Mouse (Mus musculus) forebrain, embryonic 15.5 days (tissue): ENCODE measurements at regions not wholly inside any gene's neighbourhood (a gene's known extent, or its start where the extent isn't known, plus 50 kb on each side); places are given as distances from the start of the nearest gene placed in this dataset.

Source experiments
- ATAC-seq: fragments of 200-750 bp; cut with Nextera tagmentation; replicated peaks from 2 replicates; pipeline ENCODE4 v1.8.0; 2017; ENCODE audit warnings: mild to moderate bottlenecking, moderate TSS enrichment, moderate library complexity
- H3K27ac ChIP-seq: fragments of 300-500 bp; sonication (generic); replicated peaks from 2 replicates; pipeline ENCODE4 v1.5.1; 2015; ENCODE audit warnings: mild to moderate bottlenecking, inconsistent platforms
- H3K27me3 ChIP-seq: fragments of 300-500 bp; sonication (generic); 2 replicates; pipeline ENCODE4 v1.6.1; 2015; ENCODE audit warnings: inconsistent platforms
- H3K36me3 ChIP-seq: fragments of 300-500 bp; sonication (generic); 2 replicates; pipeline ENCODE4 v1.6.1; 2015; ENCODE audit warnings: mild to moderate bottlenecking, inconsistent platforms
- H3K4me1 ChIP-seq: fragments of 300-500 bp; sonication (generic); 2 replicates; pipeline ENCODE4 v1.6.1; 2015; ENCODE audit warnings: inconsistent platforms
- H3K4me2 ChIP-seq: fragments of 300-500 bp; sonication (generic); replicated peaks from 2 replicates; pipeline ENCODE4 v1.6.1; 2015; ENCODE audit warnings: mild to moderate bottlenecking, inconsistent platforms
- H3K4me3 ChIP-seq: fragments of 300-500 bp; sonication (generic); 2 replicates; pipeline ENCODE4 v1.5.1; 2015; ENCODE audit warnings: mild to moderate bottlenecking, inconsistent platforms
- H3K9ac ChIP-seq: fragments of 300-500 bp; sonication (generic); replicated peaks from 2 replicates; pipeline ENCODE4 v1.6.1; 2015; ENCODE audit warnings: mild to moderate bottlenecking, inconsistent platforms
- H3K9me3 ChIP-seq: fragments of 300-500 bp; sonication (generic); 2 replicates; pipeline ENCODE4 v1.6.1; 2016; ENCODE audit warnings: inconsistent platforms
- WGBS: fragments of 180-500 bp; shearing (Covaris S2); methylation state at CpG from one replicate; pipeline ENCODE4 v1.1.7; 2015; ENCODE audit warnings: mixed read lengths; 5-methylcytosine and 5-hydroxymethylcytosine counted together

DNA sequence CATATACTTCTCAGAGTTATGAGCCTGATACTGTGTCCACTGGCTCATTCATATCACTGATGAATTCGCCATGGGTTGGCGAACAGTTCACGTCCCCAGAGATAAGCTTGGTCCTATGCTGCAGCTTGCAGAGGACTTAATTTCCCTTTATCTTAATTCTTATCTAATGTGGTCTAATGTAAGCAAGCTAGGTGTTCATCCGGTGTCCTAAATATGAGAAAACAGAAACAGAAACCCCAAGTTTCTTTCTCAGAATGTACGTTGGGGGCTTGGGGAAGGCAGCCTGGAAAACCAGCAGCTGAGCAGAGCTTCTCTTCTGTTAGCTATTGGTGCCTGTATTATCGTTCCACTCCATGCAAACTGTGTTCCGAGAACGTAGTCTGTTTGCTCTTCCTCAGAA lies 170.1 kb downstream of the 1700064H15Rik start:
- H3K36me3 ChIP-seq = no peaks in the 10 kb centered on the region
- H3K9ac ChIP-seq = no peak overlapping the region
- H3K4me2 ChIP-seq = no peak overlapping the region
- H3K4me1 ChIP-seq = no peaks in the 10 kb centered on the region
- ATAC-seq = no peak
- H3K4me3 ChIP-seq = no peak overlapping the region
- WGBS = 97% methylated on average over 8 of the region's 8 CpGs
- no peak overlapping the region for H3K27ac ChIP-seq
- H3K9me3 ChIP-seq = no peaks in the 10 kb centered on the region
- H3K27me3 ChIP-seq = no peaks in the 10 kb centered on the region

DNA sequence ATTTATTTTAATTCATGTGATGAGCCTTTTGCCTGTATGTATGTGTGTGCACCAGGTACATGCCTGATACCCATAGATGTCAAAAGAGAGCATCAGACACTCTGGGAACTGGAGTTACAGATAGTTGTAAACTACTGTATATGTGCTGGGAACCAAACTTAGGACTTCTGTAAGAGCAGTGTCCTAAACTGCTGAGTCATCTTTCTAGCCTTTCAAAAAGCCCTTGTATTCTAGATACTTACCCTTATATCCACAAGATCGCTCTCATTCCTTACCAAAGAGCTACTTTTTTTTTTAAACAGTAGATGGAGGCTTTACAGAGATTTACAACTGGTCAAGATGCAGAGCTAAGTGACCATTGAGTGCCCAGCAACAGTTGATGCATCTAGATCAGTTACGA lies 171.0 kb downstream of the 1700064H15Rik start:
- Histone ChIP-seq H3K9ac (no peak overlapping the region), H3K4me2 (no peak overlapping the region), H3K4me3 (no peak overlapping the region), H3K4me1 (no peaks in the 10 kb centered on the region), H3K9me3 (no peaks in the 10 kb centered on the region), H3K27me3 (no peaks in the 10 kb centered on the region), H3K36me3 (no peaks in the 10 kb centered on the region), H3K27ac (no peak overlapping the region)
- 91% methylated on average over 2 of the region's 2 CpGs for WGBS
- ATAC-seq = no peak

DNA sequence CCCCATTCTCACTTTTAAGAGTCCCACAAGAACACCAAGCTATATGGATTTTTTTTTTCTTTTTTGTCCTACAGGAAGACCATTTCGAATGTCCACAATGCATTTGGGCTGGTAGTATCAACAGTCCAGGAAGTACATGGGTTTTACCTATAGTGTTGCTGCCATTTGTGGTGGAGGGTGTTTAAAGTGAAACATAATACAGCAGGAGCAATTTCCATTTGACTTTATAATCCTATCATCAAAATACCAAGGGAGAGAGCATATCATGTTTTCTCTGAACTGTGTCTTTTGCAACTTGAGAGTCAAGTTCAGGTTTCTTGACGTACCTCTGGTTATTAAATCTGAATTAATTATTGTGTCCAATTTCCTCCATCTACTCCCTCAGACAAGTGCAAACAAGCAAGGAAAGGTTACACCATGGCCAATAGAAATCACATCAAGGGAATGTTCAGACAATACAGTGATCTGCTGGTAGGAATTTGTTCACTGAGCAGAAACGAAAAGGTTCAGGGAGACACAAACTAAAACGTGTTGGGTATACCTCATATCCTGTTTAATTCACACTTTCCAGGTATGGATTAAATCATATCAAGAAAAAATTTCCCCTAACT lies 172.5 kb downstream of the 1700064H15Rik start:
- H3K4me2 ChIP-seq = no peak overlapping the region
- 85% methylated on average over 4 of the region's 4 CpGs for WGBS
- no peaks in the 10 kb centered on the region for H3K27me3 ChIP-seq

DNA sequence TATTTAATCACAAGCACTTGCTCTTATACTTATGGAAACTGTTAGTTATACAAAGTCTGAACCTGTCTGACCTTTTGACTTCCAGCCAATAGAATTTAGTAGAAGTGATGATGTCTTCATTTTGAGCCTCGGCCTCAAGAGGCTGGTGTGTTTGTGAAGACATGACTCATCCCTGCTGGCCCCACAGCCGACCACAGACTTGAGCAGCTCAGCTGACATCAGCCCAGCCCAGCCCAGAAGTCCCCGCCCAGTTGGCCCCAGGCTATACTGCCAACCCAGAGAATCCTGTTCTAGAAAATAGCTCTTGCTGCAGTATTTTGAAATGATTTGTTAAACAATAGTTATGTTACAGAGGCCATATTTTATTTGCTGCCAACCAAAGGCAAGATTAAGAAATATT lies 177.5 kb downstream of the 1700064H15Rik start:
- H3K9me3 ChIP-seq = no peaks in the 10 kb centered on the region
- no peak for ATAC-seq
- no peaks in the 10 kb centered on the region for H3K4me1 ChIP-seq
- H3K9ac ChIP-seq = no peak overlapping the region
- H3K27ac ChIP-seq = no peak overlapping the region
- 46% methylated on average over 3 of the region's 3 CpGs for WGBS
- no peaks in the 10 kb centered on the region for H3K36me3 ChIP-seq
- no peak overlapping the region for H3K4me3 ChIP-seq
- no peak overlapping the region for H3K4me2 ChIP-seq
- no peaks in the 10 kb centered on the region for H3K27me3 ChIP-seq

More for the DNA sequence above, 172.5 kb downstream of the 1700064H15Rik start:
- H3K27ac ChIP-seq = no peak overlapping the region
- no peaks in the 10 kb centered on the region for H3K4me1 ChIP-seq
- H3K9ac ChIP-seq = no peak overlapping the region
- no peak overlapping the region for H3K4me3 ChIP-seq
- no peaks in the 10 kb centered on the region for H3K36me3 ChIP-seq
- no peaks in the 10 kb centered on the region for H3K9me3 ChIP-seq
- no peak for ATAC-seq

DNA sequence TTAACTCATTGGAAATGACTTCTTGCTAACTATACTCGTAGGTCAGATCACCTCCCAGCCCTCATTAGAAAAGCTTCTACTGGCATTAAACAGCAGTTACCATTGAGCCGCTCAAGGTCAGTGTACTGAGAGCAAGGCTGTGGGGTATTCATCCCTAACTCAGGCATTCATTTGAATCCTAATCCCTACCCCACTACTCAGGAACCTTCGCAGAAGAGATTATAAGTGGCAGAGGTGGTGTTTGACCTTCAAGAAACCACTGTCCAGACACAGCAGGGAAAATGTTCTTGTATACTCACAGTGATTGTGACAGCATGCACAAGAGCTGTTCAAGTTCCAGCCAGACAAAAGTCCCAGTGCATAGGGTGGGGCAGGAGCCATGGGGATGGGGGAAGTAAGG lies 179.5 kb downstream of the 1700064H15Rik start:
- H3K27me3 ChIP-seq = no peaks in the 10 kb centered on the region
- ATAC-seq = no peak
- no peaks in the 10 kb centered on the region for H3K36me3 ChIP-seq
- H3K4me3 ChIP-seq = no peak overlapping the region
- 70% methylated on average over 3 of the region's 3 CpGs for WGBS
- no peaks in the 10 kb centered on the region for H3K4me1 ChIP-seq
- no peak overlapping the region for H3K27ac ChIP-seq
- H3K4me2 ChIP-seq = no peak overlapping the region
- no peaks in the 10 kb centered on the region for H3K9me3 ChIP-seq
- H3K9ac ChIP-seq = no peak overlapping the region

DNA sequence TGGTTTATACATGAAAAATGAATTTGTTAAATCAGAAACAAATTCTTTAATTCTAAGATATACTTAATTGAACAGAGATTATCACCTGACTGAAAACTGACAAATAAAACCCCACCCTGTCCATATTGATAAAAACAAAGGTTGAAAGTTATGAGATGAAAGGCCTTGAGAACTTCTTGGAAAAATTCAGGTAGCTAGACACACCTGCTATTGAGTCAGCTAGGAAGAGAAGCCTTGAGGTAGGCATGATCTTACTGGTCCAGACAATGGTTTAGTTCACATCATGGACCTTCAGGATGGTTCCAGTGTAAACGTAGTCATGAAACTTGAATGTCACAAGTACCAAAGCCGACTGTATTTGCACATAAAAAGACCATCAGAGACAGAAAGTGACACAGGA lies 180.3 kb downstream of the 1700064H15Rik start:
- Histone ChIP-seq H3K27me3 (no peaks in the 10 kb centered on the region), H3K4me2 (no peak overlapping the region), H3K9me3 (no peaks in the 10 kb centered on the region), H3K4me3 (no peak overlapping the region), H3K36me3 (no peaks in the 10 kb centered on the region), H3K4me1 (no peaks in the 10 kb centered on the region), H3K9ac (no peak overlapping the region), H3K27ac (no peak overlapping the region)
- 78% methylated on average over 2 of the region's 2 CpGs for WGBS
- ATAC-seq = no peak

DNA sequence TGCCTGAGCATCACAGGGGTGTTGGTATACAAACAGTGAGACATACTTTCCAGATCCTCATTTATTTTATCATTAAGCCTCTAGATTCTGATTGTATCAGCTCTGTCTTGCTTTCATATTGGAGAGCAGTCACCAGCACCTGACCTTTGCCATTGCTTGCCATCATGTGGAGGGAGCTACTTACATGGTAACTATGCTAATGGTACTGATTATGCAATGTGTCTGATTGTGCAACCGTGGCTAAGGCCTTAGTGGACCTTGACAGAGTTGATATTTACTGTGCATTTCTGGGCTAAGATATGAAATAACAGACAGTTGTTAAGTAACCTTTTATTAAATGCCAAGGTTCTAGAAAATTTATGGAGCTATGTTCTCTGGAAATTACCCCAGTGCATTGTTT lies 180.7 kb downstream of the 1700064H15Rik start:
- Histone ChIP-seq H3K27me3 (no peaks in the 10 kb centered on the region), H3K4me1 (no peaks in the 10 kb centered on the region), H3K4me3 (no peak overlapping the region), H3K27ac (no peak overlapping the region), H3K36me3 (no peaks in the 10 kb centered on the region), H3K4me2 (no peak overlapping the region), H3K9me3 (no peaks in the 10 kb centered on the region), H3K9ac (no peak overlapping the region)
- ATAC-seq = no peak
- WGBS = 87% methylated on average over 1 of the region's 1 CpGs

DNA sequence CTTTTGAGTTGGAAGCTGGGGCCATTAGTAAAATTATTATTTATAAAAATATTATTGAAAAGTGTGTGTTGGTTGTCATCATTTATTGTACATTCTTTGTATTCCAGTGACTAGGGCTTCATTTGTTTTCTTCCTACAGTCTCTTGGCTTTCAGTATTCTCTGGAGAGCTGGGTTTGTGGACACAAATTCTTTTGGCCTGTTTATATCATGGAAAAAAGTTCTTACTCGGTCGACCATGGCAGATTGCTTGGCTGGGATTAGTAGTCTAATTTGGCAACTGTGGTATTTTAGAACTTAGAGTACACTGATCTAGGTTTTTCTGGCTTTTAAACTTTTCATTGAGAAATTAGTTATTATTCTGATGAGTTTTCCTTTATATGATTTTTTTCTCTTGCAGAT lies 183.6 kb downstream of the 1700064H15Rik start:
- Histone ChIP-seq H3K9me3 (no peaks in the 10 kb centered on the region), H3K4me1 (no peaks in the 10 kb centered on the region), H3K9ac (no peak overlapping the region), H3K27ac (no peak overlapping the region), H3K27me3 (no peaks in the 10 kb centered on the region), H3K4me2 (no peak overlapping the region), H3K36me3 (no peaks in the 10 kb centered on the region), H3K4me3 (no peak overlapping the region)
- no peak for ATAC-seq
- 54% methylated on average over 2 of the region's 2 CpGs for WGBS

DNA sequence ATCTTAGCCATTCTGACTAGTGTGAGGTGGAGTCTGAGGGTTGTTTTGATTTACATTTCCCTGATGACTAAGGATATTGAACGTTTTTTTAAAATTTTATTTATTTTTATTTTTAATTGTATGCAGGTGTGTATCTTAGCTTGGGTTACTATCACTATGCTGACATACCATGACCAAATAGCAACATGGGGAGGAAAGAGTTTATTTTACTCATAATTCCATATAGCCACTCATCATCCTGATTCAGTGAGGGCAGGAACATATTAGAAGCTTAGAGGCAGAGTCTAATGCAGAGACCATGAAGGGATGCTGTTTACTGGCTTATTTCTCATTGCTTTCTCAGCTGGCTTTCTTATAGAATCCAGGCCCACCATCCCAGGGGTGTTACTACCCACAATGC lies 186.7 kb downstream of the 1700064H15Rik start:
- no peak for ATAC-seq
- WGBS = 73% methylated on average over 1 of the region's 1 CpGs
- H3K27ac ChIP-seq = no peak overlapping the region
- no peak overlapping the region for H3K9ac ChIP-seq
- no peak overlapping the region for H3K4me2 ChIP-seq
- H3K9me3 ChIP-seq = no peaks in the 10 kb centered on the region
- H3K27me3 ChIP-seq = no peaks in the 10 kb centered on the region
- no peaks in the 10 kb centered on the region for H3K36me3 ChIP-seq
- no peak overlapping the region for H3K4me3 ChIP-seq
- H3K4me1 ChIP-seq = no peaks in the 10 kb centered on the region

DNA sequence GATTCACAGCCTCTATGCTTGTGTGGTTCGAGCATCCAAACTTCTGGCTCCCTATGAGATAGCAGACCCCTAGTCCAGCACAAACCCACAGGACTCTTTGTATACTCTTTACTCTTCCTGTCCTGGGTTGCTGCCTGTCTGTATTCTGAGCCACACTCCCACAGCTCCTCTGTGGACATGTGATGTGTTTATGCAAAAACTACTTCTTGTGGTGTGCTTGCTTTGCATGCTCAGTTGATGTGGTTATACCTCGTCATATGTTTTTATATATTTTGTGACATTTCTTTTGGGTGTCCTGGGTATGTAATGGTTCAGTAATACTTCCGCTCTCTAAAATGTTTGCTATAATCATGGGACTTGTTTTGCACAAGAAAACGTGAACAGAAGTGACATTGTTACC lies 198.3 kb downstream of the 1700064H15Rik start:
- 86% methylated on average over 4 of the region's 4 CpGs for WGBS
- Histone ChIP-seq H3K9ac (no peak overlapping the region), H3K9me3 (no peaks in the 10 kb centered on the region), H3K4me3 (no peak overlapping the region), H3K4me1 (no peaks in the 10 kb centered on the region), H3K36me3 (no peaks in the 10 kb centered on the region), H3K4me2 (no peak overlapping the region), H3K27ac (no peak overlapping the region), H3K27me3 (no peaks in the 10 kb centered on the region)
- no peak for ATAC-seq

DNA sequence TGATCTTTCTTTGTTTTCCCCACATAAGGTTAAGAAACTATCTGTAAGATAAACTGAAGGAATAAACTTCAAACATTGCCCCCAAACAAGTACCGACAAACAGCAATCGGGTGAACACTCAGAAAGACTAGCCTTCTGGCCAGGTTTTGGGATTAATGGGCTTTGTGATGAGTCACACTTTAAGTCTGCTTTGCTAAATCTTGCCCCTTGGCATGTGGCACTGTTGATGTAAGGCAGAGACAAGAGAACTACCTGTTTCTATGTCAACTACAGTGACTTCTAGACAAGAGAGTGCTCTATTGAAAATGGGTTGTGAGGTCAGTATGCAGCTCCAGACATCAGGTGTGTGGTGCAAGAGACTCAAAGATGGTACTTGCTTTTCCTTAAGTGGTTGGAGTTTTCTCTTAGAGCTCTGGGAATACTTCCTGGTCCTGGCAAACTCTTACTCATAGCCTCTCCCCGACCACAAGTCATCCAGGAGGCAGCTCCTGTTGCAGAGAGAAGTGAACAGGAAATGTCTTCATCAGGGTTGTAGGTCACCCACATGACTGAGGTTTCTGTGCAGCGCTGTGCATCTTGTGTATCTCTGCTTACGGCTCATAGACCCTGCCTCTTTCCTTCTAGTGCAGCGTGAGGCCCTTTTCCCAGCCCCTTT lies 198.9 kb downstream of the 1700064H15Rik start:
- Histone ChIP-seq H3K4me2 (no peak overlapping the region), H3K27me3 (no peaks in the 10 kb centered on the region), H3K27ac (no peak overlapping the region), H3K36me3 (no peaks in the 10 kb centered on the region), H3K4me1 (no peaks in the 10 kb centered on the region), H3K9ac (no peak overlapping the region), H3K4me3 (no peak overlapping the region), H3K9me3 (no peaks in the 10 kb centered on the region)
- 82% methylated on average over 6 of the region's 6 CpGs for WGBS
- no peak for ATAC-seq

DNA sequence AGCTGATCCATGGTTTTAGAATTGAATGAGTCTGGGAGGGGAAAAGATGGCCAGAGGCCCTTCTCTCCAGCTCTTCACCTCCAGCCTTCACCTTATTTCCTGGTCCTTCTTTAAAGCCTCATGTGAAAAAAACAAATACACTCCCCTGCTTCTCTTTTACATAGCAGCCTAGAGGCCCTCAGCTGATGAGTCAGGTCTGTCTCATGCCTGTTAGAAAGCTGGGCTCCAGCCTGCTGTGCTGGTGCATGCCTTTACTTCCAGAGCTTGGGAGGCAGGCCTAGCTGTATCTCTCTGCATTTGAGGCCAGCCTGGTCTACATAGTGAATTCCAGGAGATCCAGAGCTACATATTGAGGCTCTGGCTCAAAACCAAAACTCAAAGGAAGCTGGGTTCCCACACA lies 199.5 kb downstream of the 1700064H15Rik start:
- Histone ChIP-seq H3K4me2 (no peak overlapping the region), H3K4me3 (no peak overlapping the region), H3K4me1 (no peaks in the 10 kb centered on the region), H3K27ac (no peak overlapping the region), H3K9me3 (no peaks in the 10 kb centered on the region), H3K9ac (no peak overlapping the region), H3K27me3 (no peaks in the 10 kb centered on the region), H3K36me3 (no peaks in the 10 kb centered on the region)
- ATAC-seq = no peak

DNA sequence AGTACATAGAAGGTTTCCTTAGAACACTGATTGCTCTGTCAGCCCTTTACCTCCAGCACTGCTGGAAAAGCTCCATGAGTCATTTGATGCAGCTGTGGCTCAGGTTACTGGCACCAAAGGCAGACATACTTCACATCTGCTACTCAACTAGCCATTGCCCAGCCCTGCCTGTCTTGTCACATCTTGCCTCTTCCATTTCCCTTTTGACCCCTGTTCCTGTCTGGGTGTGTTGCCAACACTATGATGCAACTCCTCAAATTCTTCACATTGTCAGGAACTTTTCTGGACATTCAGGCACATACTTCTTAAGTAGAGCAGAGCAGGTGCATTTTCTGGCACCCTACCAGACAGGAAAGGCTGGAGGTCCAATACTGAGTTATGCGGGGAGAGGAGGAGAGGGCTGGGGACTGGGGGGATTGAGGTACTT lies 202.3 kb downstream of the 1700064H15Rik start:
- no peaks in the 10 kb centered on the region for H3K27me3 ChIP-seq
- H3K4me2 ChIP-seq = no peak overlapping the region
- H3K9ac ChIP-seq = no peak overlapping the region
- ATAC-seq = no peak
- 83% methylated on average over 1 of the region's 1 CpGs for WGBS
- no peaks in the 10 kb centered on the region for H3K4me1 ChIP-seq
- no peak overlapping the region for H3K4me3 ChIP-seq
- no peak overlapping the region for H3K27ac ChIP-seq
- H3K9me3 ChIP-seq = no peaks in the 10 kb centered on the region
- H3K36me3 ChIP-seq = no peaks in the 10 kb centered on the region
